Mouse (Mus musculus) erythroblast, embryonic 14.5 days (primary cell): ENCODE measurements around the gene Emsy.

ENCODE experiments used
- GATA1 ChIP-seq: IDR thresholded peaks from 2 replicates; pipeline ENCODE4 v1.6.1; 2012; ENCODE audit warnings: low read length, inconsistent platforms, mixed read lengths
- TAL1 ChIP-seq: IDR thresholded peaks from 3 replicates; pipeline ENCODE4 v1.6.1; 2012; ENCODE audit warnings: low read length, inconsistent platforms, mixed read lengths

DNA sequence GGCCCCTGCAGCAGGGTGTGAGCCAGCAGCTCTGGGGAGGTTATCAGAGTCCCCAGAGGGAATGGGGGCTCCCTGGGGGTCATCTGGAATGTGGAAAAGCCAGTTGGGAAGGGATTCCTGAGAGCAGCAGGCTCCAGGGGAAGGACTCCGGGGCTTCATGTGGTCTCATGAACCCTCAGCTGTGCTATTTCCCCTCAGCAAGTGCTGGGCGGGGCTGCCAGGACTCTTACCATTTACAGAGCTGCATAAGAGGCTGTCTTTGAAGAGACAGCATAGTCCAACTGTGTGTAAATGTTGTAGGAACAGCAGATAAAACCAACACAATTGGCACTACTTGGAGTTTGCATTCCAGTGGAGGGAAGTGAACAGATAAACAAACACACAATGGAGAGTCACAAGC, 106.0 kb downstream of the Emsy start:
- TF ChIP-seq TAL1: no peak
- no peak for TF ChIP-seq GATA1
